Comparison of ENCODE assay signal across 7 mouse cellular contexts in genomic region chr5:88886349-88886667, GRCm38 (mm10). TPM values are rescaled to one million over a fixed set of nuclear protein-coding genes. Genes with fewer than 3 reads are reported as not detected.
DNase-seq lines count a peak whose midpoint lies in the region; ATAC-seq and TF ChIP-seq lines count a peak whose summit lies in the region.

No protein-coding gene starts in this region.

- no peak for ATAC-seq in forebrain, embryonic 11.5 days (replicated peaks; ENCODE audit: low FRiP score)
- ATAC-seq in intestine, postnatal 0 days: no peak
- ATAC-seq in neural tube, embryonic 15.5 days (ENCODE audit: low FRiP score): no peak

- peaks cover 15% of the 10 kb centered on the region for H3K4me1 ChIP-seq in liver, adult 2 months (ENCODE audit: control insufficient read depth, insufficient read depth, low read length)
- H3K4me1 ChIP-seq in forebrain, embryonic 11.5 days (replicated peaks; ENCODE audit: control insufficient read depth, insufficient read depth, low read length): 0 out of 2 replicates have a peak, but pooled peaks cover 3% of the 10 kb centered on the region
- H3K4me1 ChIP-seq in intestine, postnatal 0 days (replicated peaks; ENCODE audit: control insufficient read depth, insufficient read depth, low read length): no peaks in the 10 kb centered on the region
- H3K4me1 ChIP-seq in neural tube, embryonic 15.5 days: peaks cover 15% of the 10 kb centered on the region

- H3K36me3 ChIP-seq in liver, adult 2 months (ENCODE audit: control insufficient read depth, insufficient read depth, low read length): no peaks in the 10 kb centered on the region
- H3K36me3 ChIP-seq in forebrain, embryonic 11.5 days (ENCODE audit: control insufficient read depth, insufficient read depth, low read length): no peaks in the 10 kb centered on the region
- H3K36me3 ChIP-seq in intestine, postnatal 0 days (ENCODE audit: control insufficient read depth, insufficient read depth): no peaks in the 10 kb centered on the region
- H3K36me3 ChIP-seq in neural tube, embryonic 15.5 days: no peaks in the 10 kb centered on the region

- no peaks in the 10 kb centered on the region for H3K27me3 ChIP-seq in liver, adult 2 months (ENCODE audit: control insufficient read depth, insufficient read depth, low read length)
- no peaks in the 10 kb centered on the region; the same call in 1 of the 2 replicates for H3K27me3 ChIP-seq in forebrain, embryonic 11.5 days (ENCODE audit: control insufficient read depth, insufficient read depth, low read length)
- H3K27me3 ChIP-seq in intestine, postnatal 0 days (replicated peaks; ENCODE audit: control insufficient read depth, insufficient read depth, low read length): no peaks in the 10 kb centered on the region
- peaks cover 7% of the 10 kb centered on the region; the same call in 1 of the 2 replicates for H3K27me3 ChIP-seq in neural tube, embryonic 15.5 days (replicated peaks)

- H3K9ac ChIP-seq in liver, adult 2 months (ENCODE audit: low read depth, low read length): peak overlapping the region; percentile 10
- H3K9ac ChIP-seq in forebrain, embryonic 11.5 days (ENCODE audit: low read length): peak overlapping the region; percentile 77
- peak overlapping the region; percentile 84 for H3K9ac ChIP-seq in intestine, postnatal 0 days (ENCODE audit: low read depth, low read length)
- peak overlapping the region; percentile 68 for H3K9ac ChIP-seq in neural tube, embryonic 15.5 days (replicated peaks)

- no peak for TF ChIP-seq POLR2A in liver, adult 2 months (IDR thresholded peaks at IDR 0.05; ENCODE audit: extremely low read depth, insufficient read depth, low read length)

- peak; percentile 52 for DNase-seq in liver, adult 2 months (ENCODE audit: extremely low read depth, low read depth, low spot score)
- no peak for DNase-seq in liver
- DNase-seq in forebrain, embryonic 11.5 days (ENCODE audit: low spot score): no peak
- no peak for DNase-seq in thymus, postnatal 14 days
- no peak for DNase-seq in adrenal gland, postnatal 14 days

- 3% methylated on average over 14 of the region's 14 CpGs for WGBS in liver, adult 2 months
- under 1% methylated on average over 14 of the region's 14 CpGs for WGBS in forebrain, embryonic 11.5 days
- WGBS in intestine, postnatal 0 days: 2% methylated on average over 14 of the region's 14 CpGs
- under 1% methylated on average over 14 of the region's 14 CpGs for WGBS in neural tube, embryonic 15.5 days

- no peaks in the 10 kb centered on the region for H3K9me3 ChIP-seq in forebrain, embryonic 11.5 days (ENCODE audit: control insufficient read depth, low read length)
- no peaks in the 10 kb centered on the region for H3K9me3 ChIP-seq in intestine, postnatal 0 days (ENCODE audit: control insufficient read depth)
- H3K9me3 ChIP-seq in neural tube, embryonic 15.5 days (replicated peaks): no peaks in the 10 kb centered on the region

- H3K4me3 ChIP-seq in liver, adult 2 months (ENCODE audit: insufficient read depth, low read depth, low read length): peak overlapping the region; percentile 100
- peak overlapping the region; percentile 82 for H3K4me3 ChIP-seq in forebrain, embryonic 11.5 days (ENCODE audit: low read depth, low read length)
- H3K4me3 ChIP-seq in intestine, postnatal 0 days (ENCODE audit: low read depth, low read length): peak overlapping the region; percentile 85
- peak overlapping the region; percentile 65 for H3K4me3 ChIP-seq in neural tube, embryonic 15.5 days (replicated peaks)

- H3K27ac ChIP-seq in liver, adult 2 months (replicated peaks; ENCODE audit: insufficient read depth, low read depth, low read length): peak overlapping the region; percentile 7
- no peak overlapping the region for H3K27ac ChIP-seq in forebrain, embryonic 11.5 days (ENCODE audit: low read depth, low read length)
- H3K27ac ChIP-seq in intestine, postnatal 0 days (ENCODE audit: low read depth, low read length): no peak overlapping the region
- H3K27ac ChIP-seq in neural tube, embryonic 15.5 days (replicated peaks): no peak overlapping the region

- peak overlapping the region; percentile 80 for H3K4me2 ChIP-seq in forebrain, embryonic 11.5 days (ENCODE audit: low read depth, low read length, severe bottlenecking)
- H3K4me2 ChIP-seq in intestine, postnatal 0 days (replicated peaks; ENCODE audit: low read depth): peak overlapping the region; percentile 96
- peak overlapping the region; percentile 93 for H3K4me2 ChIP-seq in neural tube, embryonic 15.5 days

- TF ChIP-seq CTCF in liver, adult 2 months (IDR thresholded peaks at IDR 0.05; ENCODE audit: low read depth, low read length): no peak
- TF ChIP-seq CTCF in intestine, postnatal 0 days (IDR thresholded peaks at IDR 0.05; ENCODE audit: low read depth): 0 out of 2 replicates have a peak, but pooled peaks have one; percentile 2

- H3K79me2 ChIP-seq in liver, adult 2 months (ENCODE audit: control insufficient read depth, insufficient read depth, low read length): peaks cover 15% of the 10 kb centered on the region; the same call in 1 of the 2 replicates

RNA-seq across cellular contexts. Expression of gene Slc4a4, which starts 0.3 kb away (rescaled TPM):
- total RNA-seq in liver, adult 2 months (2014; rRNA removed): 30.2 and 33.4 TPM in 2 replicates
- polyA plus RNA-seq in liver, adult 2 months (2012; rRNA removed): 12.0 and 15.9 TPM in 2 replicates
- 3.0 and 3.1 TPM in 2 replicates for polyA plus RNA-seq in forebrain, embryonic 11.5 days (2014; fragmentation: Nextera tagmentation; extraction: Ambion mirVana)
- 4.6 and 5.4 TPM in 2 replicates for polyA plus RNA-seq in intestine, postnatal 0 days (2015; fragmentation: Nextera tagmentation; extraction: Ambion mirVana)
- polyA plus RNA-seq in neural tube, embryonic 15.5 days (2015; fragmentation: Nextera tagmentation; extraction: Ambion mirVana): 12.2 and 13.4 TPM in 2 replicates
- 89.7 and 101 TPM in 2 replicates for total RNA-seq in adrenal gland, postnatal 14 days (2021)

Comparison
In these comparisons a context has a peak if more than half of its experiments do, and no peak if none do; other contexts are left out.
1. H3K9ac ChIP-seq: peak in every context shown above with its lines; median percentile 84 in intestine, postnatal 0 days; 77 in forebrain, embryonic 11.5 days; 68 in neural tube, embryonic 15.5 days; 10 in liver, adult 2 months.